Mouse (Mus musculus): Measurements from ENCODE around the gene Irs3.
A peak's percentile ranks its signal among the peaks of the same experiment; 100 is the strongest.
"Not testable (repeated sequence)": the region's sequence is repeated elsewhere in the genome, so short reads cannot be mapped to it uniquely, and the experiment has no call there.

Irs3 gene

GRCm38 (mm10) chr5:137623937-137624530, 21.5 kb downstream of the Irs3 start:
- no peak for DNase-seq (ENCODE audit: low spot score)

GRCm38 (mm10) chr5:137615347-137615746, 30.2 kb downstream of the Irs3 start:
- DNase-seq (ENCODE audit: low spot score): no peak

GRCm38 (mm10) chr5:137614921-137615320, 30.6 kb downstream of the Irs3 start:
- DNase-seq (ENCODE audit: low spot score): not testable (repeated sequence)

DNA sequence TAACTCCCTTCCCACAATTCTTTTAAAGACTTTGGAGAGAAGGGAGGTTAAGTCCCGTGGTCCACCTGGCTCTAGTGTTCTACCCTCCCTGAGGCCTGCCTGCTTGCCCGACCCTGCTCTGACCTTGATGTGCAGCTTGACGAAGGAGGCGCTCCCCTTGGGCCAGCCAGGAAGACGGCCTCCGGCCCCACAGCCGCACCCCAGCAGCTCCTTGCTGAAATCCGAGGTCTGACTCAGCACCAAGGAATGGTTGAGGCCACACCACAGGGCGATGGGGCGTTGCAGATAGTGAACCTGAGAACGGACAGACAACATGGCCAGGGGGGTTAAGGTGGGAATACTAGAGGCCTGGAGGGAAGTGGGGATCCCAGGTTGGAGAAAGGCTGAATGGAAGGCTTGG, 32.0 kb downstream of the Irs3 start, which contains the start of gene Pcolce:
Gene Pcolce, minus strand, starts transcription at position 235 of the 400 bp plus-strand sequence.
- DNase-seq (ENCODE audit: low spot score): no peak

DNA sequence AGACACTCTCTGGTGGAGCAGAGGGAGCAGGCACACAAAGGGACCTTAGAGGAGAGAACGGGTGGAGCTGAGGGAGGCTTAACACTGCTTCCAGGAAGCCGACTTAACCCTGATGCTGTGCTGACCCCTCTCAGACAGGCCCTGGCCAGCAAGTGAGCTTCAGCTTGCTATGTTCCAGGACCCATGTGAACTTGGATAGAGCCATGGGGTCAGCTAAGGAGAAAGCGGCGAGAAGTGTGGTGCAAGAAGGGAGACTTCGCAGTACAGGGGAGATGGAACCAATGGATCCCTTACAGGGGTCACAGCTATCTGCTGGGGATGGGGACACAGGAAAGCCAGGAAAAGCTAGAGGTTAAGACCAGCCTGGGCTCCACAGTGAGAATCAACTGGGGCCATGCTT, 32.4 kb downstream of the Irs3 start:
- DNase-seq (ENCODE audit: low spot score): no peak

- DNase-seq (ENCODE audit: low spot score): no peak
Observed at GRCm38 (mm10) chr5:137611245-137611602, 34.3 kb downstream of the Irs3 start.

- no peak for DNase-seq (ENCODE audit: low spot score)
Observed at GRCm38 (mm10) chr5:137610548-137611244, 34.8 kb downstream of the Irs3 start.

DNA sequence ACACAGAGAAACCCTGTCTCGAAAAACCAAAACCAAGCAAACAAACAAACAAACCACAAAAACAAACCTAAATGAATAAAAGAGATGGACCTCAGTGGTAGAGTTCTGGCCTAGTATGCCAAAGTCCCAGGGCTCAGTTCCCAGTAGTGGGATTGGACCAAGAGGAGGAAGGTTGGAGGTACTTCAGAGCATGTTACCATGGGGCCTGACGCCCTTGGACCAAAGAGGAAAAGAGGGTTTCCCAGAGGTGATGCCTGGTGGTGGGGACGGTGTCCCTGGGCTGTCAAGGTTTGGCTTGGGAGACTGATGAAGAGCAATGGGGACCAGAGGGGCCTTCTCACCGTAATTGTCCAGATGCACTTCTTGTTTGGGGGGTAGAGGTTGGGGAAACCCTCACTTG, 35.5 kb downstream of the Irs3 start:
- no peak for DNase-seq (ENCODE audit: low spot score)

GRCm38 (mm10) chr5:137609292-137609691, 36.2 kb downstream of the Irs3 start:
- DNase-seq (ENCODE audit: low spot score): no peak

DNA sequence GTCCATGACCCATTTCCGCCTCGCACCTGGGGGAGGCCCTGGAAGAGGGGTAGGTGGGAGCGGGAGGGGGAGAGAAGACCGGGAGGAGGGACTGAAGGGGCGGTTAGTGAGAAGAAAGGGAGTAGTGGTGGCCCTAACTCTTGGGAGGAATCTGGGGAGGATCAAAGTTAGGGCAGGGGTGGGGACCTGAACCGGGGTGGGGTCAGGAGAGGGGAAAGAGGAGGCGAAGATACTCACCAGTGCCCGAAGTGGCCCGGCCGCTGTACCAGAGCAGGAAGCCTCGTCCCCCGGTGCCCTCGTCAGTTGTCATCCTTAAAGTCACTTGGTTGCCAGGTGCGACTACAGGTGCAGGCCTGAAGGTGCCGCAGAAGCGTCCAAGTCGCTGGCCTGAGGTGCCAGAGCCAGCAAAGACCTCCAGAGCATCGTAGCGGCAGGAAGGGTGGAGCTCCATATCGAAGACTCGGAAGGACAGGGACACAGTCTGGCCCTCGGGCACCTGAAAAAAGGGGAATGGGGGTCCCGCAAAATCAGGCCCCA, 36.8 kb downstream of the Irs3 start:
- DNase-seq (ENCODE audit: low spot score): no peak

GRCm38 (mm10) chr5:137607860-137608653, 37.5 kb downstream of the Irs3 start:
- no peak for DNase-seq (ENCODE audit: low spot score)

DNA sequence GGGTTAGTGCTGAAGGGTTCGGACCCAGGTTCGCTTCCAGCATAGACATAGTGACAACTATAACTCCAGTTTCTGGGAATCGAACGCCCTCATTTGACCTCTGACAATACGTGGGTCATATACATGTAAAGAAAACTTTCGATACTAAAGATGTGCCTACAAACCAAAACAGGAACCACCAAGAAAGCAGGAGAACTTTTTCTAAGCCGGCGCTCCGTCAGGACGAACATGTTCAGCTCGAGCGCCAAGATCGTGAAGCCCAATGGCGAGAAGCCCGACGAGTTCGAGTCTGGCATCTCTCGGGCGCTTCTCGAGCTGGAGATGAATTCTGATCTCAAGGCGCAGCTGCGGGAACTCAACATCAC, 44.2 kb downstream of the Irs3 start:
- DNase-seq (ENCODE audit: low spot score): peak; percentile 20

DNA sequence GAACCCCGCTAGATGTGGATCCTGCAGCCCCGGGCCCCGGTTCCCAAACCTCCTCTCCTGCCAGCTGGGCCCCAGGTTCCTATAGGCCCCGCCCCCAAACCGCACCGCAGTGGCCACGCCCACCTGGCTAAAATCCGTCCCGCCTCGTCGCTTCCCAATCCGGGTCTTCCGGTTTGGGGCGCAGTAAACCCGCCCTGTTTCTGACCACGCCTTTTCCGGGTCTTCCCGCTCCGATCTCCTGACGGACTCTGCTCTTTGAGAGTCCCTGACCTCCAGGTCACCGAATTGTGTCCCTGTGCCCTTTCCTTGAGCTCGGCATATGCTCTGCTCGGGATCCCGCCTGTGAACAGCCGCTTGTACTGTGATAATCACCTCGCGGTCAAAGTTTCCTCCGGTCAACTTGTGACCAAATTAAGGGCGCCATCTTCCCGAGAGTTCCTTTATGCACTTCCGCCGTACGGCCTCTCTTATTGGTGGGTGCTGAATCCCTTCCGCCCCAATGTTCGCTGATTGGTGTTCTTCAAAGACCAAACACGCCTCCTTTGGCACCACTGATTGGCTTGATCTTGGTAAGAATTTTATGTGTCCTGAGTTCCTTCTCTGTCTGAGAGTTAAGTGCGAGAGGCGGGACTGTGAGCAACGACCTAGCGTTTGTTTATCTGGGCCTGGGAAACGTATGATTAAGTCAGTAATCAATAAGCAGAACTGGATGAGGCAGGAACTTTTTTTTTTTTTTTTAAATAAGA, 44.7 kb downstream of the Irs3 start, which contains the start of gene Mospd3:
Gene Mospd3, minus strand, starts transcription at position 440 of the 746 bp plus-strand sequence.
- DNase-seq (ENCODE audit: low spot score): peak; percentile 93

GRCm38 (mm10) chr5:137600281-137600618, 45.3 kb downstream of the Irs3 start:
- no peak for DNase-seq (ENCODE audit: low spot score)

DNA sequence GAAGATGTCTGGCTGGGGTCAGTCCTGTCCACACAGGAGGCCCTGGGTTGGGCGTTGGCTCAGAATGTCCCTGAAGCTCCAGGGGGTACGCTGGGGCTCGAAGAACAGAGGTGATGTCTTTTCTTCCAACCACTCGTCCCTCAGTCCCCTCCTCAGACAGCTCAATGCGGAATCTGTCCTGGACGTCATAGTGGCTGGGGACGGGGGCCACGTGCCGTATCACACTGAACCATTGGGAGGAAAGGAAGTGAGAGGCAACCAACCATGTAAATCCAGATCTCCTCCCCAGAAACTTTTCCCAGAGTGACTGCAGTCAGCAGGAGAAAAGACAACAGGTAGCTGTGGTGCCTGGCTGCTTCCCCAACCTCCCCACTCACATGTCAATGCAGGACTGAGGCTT, 45.9 kb downstream of the Irs3 start:
- no peak for DNase-seq (ENCODE audit: low spot score)

GRCm38 (mm10) chr5:137598100-137598826, 47.3 kb downstream of the Irs3 start:
- DNase-seq (ENCODE audit: low spot score): no peak

GRCm38 (mm10) chr5:137597625-137598024, 47.9 kb downstream of the Irs3 start:
- DNase-seq (ENCODE audit: low spot score): no peak

DNA sequence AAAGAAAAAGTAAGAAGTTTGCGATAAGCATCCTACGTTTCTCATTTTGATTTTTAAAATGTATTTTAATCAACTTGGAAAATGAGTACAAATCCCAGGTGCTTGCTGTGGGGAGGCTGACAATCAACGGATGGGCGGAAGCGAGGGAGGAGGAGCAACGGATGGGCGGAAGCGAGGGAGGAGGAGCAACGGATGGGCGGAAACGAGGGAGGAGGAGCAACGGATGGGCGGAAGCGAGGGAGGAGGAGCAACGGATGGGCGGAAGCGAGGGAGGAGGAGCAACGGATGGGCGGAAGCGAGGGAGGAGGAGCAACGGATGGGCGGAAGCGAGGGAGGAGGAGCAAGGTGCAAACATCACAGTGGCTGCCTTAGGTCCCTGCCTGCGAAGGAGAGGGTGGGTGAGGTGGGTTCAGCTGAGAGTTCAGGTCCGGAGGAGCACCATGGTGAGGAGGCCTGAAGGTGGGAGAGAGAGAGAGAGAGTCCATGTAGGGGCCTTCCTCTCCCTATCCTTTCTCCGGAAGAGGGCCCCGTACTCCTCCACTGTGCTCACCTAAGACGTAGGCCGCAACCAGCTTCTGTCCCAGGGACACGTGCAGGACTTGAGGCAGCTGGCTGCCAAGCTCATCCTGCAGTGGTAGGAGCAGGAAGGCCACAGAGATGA, 48.8 kb downstream of the Irs3 start:
- peak; percentile 67 for DNase-seq (ENCODE audit: low spot score)

DNA sequence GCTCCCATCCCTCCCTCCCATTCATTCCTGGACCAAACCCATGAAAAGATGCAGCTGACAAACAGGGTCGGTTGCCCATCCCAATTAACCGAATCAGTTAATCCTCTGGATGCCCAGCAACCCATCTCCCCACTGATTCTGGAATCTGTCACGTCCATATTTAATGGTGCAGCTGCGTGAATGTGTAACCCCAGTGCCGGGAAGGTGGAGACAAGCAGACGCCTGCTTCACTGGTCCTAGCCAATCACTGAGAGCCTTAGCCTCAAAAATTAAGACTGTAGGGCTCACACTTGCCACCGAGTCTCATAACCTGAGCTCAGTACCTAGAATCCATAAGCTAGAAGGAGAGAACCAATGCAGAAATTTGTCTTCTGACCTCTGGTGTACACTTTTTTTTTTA, 49.6 kb downstream of the Irs3 start:
- DNase-seq (ENCODE audit: low spot score): no peak

Measured in T-cell, adult 2 months (primary cell).